Mouse (Mus musculus) left cerebral cortex, adult 11 months (tissue): Measurements from ENCODE around the gene Kng2.
A peak's percentile ranks its signal among the peaks of the same experiment; 100 is the strongest.
"Not testable (repeated sequence)": the region's sequence is repeated elsewhere in the genome, so short reads cannot be mapped to it uniquely, and the experiment has no call there.

Source experiments
- DNase-seq: peaks from one replicate; pipeline ENCODE4 v3.0.0; 2022; ENCODE audit warnings: low spot score

The Kng2 gene

GRCm38 (mm10) chr16:23028966-23029600 lies at the start of gene Kng2:
Gene Kng2, minus strand, starts transcription at chr16:23029482.
- DNase-seq: not testable (repeated sequence)

GRCm38 (mm10) chr16:23077516-23077915 lies 48.2 kb upstream of the Kng2 start:
- DNase-seq: not testable (repeated sequence)

DNA sequence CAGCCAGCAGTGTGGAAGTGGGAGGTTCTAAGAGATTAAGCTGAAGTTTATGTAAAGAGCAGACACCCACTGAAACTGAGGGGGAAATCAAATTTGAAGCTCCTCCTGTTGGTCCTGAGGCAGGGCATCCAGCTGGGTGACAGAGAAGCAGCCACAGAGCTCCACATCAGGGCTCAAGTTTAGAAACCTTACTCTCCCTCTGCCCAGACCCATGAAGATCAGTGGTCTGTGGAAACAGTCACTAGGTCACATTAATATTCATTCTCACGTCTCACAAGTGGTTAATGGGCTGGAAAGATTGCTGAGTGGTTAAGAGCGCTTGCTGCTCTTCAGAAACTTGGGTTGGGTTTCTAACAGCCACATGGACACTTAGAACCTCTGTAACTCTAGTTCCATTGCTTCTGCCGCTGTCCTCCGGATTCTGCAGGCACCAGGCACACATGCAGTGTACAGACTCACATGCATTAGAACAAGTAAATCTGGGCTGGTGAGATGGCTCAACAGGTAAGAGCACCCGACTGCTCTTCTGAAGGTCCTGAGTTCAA lies 31.6 kb upstream of the Kng2 start:
- DNase-seq: not testable (repeated sequence)

GRCm38 (mm10) chr16:23059630-23060029 lies 30.3 kb upstream of the Kng2 start:
- DNase-seq: not testable (repeated sequence)

DNA sequence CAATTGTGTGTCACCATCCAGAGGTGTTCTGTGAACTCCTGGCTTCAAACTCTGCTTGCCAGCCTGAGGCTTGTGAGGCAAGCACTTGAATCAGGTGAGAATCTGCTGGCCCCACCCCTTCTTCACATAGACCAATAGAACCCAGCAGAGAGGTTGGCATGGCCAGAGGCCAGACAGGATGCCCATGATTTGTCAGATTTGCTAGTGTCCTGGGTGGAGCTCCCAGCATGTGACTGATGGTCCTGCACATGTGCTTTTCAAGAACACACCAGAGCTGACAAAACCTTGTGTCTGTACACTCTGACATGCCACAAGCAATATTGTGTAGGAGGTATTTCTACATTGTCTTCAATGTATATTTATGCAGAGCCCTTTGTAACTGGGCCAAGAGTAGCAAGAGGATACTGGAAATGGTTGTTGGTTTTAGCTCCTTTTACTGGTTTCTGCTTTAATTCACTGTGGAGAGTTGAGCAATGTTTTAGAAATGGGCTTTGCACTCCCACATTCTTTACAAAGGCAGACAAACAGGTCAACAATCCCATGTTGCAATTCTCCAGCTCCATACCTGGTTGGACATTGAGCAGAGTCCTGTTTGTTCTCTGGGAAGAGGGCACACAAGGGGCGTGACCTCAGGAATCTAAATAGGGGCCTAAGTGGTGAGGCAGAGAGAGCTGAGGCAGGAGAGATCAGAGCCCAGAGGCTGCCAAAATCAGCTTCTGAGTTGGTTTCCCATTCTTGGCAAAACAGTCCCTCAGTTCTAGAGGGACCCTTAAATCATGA lies 28.6 kb upstream of the Kng2 start, which contains the start of gene Kng1:
Kng1 (plus strand) TSS at position 198 of the 780 bp plus-strand sequence.
- not testable (repeated sequence) for DNase-seq

DNA sequence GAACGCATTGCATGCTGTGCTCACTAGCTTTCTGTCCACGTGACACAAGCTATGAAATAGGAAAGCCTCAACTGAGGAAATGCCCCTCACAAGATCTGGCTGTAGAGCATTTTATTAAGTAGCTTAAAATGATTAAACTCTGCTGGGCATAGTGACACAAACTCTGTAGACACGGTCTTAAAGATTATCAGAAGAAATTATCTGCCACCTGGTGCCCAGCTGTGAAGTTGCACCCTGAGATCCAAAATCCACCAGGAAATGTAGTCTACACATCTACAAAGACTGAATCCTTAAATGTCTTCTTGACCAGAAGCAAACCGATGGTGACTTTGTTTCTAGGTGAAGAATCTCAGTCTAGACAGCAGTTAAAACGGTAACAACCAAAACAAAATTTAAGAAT lies 17.0 kb upstream of the Kng2 start:
- DNase-seq: peak; percentile 2

DNA sequence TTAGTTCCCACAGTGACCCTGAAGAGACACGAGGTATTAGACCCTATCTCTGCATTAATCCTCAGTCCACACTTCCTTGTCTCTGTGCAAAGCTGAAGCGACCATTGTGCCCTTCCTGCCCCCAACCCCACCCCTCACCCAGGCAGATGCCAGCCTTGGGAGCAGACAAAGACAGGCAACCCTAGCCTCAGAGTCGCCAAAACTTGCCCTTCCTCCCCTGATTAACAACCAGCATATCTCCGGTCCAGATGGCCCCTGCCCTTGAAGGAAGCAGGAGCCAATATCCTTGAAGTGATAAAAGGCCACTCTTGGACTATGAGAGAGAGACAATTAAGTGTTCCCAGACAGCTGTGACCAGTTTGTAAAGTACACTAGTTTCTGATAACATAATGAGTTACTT lies 11.6 kb upstream of the Kng2 start:
- no peak for DNase-seq

GRCm38 (mm10) chr16:23039281-23039680 lies 10.0 kb upstream of the Kng2 start:
- no peak for DNase-seq

DNA sequence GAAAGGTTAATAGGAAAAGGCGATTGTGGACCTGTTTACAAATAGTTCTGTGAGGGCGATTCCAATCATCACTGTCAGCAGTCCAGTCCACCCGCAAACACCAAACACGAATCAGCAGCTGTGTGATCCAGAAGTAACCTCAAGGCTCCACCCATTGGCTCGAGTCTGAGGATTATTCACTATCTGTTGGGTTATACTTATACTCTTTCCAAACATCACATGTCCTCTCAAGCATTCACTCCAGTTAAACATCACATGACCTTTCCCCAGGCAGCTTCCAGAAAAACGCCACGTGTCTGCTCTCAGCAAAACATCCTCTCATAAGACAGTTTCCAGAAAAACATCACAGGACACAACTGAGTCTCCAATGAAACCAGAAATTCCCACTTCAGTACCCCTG lies 8.5 kb upstream of the Kng2 start:
- DNase-seq: no peak

- no peak for DNase-seq
Observed at GRCm38 (mm10) chr16:23033673-23034072, 4.4 kb upstream of the Kng2 start.

DNA sequence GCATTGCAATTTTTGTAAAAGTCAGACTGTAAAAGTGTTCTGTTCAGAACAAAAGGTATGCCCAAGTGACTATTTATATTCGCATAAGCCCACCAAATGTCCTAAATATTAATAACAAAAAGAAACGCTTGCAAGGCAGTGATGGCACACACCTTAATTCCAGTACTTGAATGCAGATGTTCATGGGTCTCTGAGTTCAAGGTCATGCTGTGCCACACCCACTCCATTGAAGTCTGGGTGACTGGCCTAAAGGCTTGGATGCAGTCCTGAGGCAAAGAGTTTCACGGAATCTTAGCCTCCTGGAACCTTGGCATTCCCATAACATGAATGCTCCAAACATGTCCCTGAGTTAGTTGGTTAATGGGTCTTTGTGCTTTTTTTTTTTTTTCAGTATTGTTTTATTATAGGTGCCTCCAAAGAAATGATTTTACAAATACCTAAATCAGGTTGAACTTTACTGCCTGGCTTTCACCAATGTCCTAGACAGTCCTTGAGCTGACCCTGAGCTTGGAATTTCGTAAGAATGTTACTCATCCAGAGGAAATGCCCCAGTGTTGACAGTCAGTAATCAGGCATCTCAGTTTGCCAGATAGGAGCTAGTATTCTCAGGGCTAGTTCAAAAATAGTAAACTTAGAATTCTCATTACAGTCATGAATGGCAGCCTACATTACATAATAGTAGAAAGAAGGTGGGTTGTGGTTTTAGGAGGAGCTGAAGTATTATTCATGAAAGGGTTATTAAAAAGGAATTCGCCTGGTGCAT lies 1.6 kb upstream of the Kng2 start:
- DNase-seq: no peak

- not testable (repeated sequence) for DNase-seq
Observed at GRCm38 (mm10) chr16:23027341-23027740, 1.9 kb downstream of the Kng2 start.

DNA sequence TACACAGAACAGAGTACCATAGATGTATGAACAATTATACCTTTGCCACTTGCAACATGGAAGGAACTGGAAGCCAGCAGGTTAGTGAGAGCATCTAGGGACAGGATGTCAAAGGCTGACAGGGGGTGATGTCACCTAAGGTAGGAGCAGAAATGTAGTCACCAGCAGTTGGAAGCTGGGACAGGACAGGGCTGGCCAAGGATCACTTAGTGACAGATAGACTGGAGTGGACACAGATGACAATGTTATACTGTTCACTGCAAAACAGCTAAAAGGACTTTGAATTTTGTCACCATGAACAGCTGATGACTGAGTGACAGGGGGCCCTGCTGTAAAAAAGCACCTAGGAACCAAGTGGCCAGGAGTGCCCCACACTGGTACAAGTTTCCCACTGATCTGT lies 2.7 kb downstream of the Kng2 start:
- DNase-seq: no peak

- DNase-seq: no peak
Observed at GRCm38 (mm10) chr16:23025111-23025510, 4.2 kb downstream of the Kng2 start.

- DNase-seq: not testable (repeated sequence)
Observed at GRCm38 (mm10) chr16:23020571-23020970, 8.7 kb downstream of the Kng2 start.

DNA sequence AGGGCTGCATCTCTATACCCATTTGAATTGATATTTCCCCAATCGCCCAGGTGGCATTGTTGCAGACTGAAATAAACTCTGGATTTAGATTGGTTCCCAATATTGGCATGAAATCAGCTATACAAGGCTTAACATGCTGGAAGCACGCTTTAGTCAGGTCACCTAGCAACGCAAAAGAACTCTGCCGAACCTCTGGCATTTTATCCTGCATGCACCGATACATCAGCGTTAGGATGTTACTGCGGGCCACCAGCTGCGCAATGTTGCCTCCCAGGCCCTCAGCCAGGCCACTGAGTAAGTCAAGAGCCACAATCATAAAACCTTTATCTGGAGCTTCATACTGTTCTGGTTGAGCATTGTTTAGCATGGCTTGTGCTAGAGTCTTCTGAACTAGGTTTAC lies 14.6 kb downstream of the Kng2 start:
- DNase-seq: not testable (repeated sequence)

DNA sequence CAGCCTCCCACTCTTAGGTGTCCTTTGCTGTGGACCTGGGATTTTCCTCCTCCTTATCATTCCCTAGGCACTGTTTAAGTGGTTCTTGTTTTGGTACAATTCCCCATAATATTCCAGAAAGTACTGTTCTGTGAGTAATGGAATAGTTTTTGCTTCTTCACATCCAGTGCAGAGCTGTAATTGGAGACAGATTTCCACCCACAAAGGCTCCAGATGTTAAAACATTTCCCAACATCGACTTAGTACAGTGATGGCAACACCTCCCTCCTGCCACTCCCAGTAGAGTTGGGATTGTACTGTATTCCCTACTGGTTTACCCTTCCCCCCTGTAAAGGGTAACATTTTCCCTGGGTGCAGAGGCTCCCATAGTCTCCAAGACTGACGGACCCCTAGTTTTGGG lies 15.5 kb downstream of the Kng2 start:
- not testable (repeated sequence) for DNase-seq

DNA sequence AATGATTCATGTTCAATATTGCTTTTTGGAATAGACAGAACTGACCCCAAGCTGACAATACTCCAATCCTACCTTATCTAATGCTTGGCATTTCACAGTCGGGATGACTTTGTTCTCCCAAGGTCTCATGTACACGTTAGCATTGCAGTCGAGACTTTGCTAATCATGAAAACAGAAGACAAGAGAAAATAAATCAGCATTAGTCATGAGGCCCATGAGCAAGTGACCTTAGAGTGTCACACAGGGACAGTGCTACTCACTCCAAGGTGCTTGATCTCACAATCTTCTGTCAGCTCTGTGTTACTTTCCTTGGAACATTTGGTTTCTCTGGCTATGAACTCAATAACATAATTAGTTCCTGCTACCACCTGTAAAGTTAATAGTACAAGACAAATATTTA lies 32.3 kb downstream of the Kng2 start:
- DNase-seq: not testable (repeated sequence)

DNA sequence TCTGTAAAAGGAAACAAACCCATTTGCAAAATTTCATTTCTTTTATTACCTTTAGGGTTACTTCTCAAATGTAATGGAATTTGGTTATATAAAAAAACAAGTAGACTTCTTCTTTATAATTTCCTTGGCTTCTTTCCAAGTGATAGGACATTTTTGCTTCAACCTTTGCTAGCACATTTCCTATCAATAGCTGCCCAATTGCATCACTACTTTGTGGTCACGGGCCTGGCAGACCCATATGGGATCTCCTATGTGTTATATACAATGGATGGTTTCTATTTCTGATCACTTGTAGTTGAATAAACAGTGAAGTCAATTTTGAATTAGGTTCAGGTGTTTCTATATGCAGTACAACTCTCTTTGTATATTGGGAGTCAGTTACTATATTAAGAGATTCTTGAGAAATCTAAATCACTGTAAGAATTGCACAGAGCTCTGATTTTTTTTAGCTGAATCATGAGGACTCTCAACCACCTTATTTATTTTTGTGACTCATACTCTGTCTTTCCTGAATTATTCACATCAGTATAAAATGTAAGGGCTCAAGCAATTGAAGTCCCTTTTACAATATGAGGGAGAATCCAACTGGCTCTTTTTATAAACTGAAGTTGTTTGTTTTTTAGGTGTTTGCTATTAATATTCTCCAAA lies 61.8 kb downstream of the Kng2 start:
- DNase-seq: no peak

DNA sequence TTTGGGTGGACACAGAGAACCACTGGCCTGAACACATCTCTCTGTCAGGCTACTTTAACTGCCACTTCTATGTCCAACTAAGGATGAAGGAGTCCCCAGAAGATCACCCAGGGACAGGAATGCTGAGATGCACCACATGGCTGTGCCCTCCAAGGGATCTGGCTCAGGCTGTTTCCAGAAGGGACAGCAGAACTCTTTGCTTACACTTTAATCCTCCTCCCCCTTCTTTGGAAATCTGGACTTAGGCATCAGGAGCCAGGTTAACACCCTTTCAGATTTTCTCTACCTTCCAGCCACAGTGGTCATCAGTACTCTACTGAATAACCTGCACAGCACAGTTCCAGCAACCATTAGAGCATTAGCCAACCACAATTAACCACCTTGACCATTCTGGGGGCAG lies 66.0 kb downstream of the Kng2 start:
- DNase-seq: no peak

- no peak for DNase-seq
Observed at GRCm38 (mm10) chr16:22962256-22962655, 67.0 kb downstream of the Kng2 start.

GRCm38 (mm10) chr16:22961073-22961472 lies 68.2 kb downstream of the Kng2 start:
- DNase-seq: no peak
